Mouse (Mus musculus): ENCODE results near the gene Col11a2.
"Not testable (repeated sequence)": the region's sequence is repeated elsewhere in the genome, so short reads cannot be mapped to it uniquely, and the experiment has no call there.

Col11a2 gene

DNA sequence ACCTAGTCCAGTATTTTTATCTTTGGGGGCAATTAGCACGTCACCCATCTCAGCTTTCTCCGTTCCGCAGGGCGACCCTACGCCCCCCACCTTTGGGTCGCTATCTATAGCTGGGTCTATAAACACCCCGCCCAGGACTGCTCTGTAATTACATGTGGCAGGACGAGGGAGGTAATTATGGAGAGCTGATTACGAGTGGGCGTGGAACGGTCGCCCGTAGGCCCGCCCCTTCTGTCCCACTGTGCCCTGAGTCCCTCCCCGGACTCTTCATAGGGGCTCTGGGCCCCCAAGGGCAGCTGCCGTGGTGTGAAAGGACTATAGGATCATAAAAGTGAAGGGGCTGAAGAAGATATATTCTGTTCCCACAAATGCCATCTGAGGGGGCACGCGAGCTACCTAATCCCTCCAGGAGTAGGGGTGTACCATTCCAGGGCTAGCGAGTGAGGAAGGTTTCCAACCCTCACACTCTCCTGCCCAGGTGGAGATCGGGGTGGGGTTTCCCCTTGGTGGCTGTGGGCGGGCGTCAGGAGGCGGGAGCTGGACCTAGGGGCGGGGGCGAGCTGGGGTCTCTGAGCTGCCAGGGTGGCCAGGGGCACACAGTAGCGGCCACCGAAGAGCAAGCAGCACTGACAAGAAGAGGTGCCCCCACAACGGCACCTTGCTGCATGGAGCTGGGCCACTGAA, at the start of gene Col11a2:
TSS of gene Col11a2 (plus strand) at position 560 of the 684 bp plus-strand sequence.
- DNase-seq (ENCODE audit: low spot score) = peak; percentile 15

DNA sequence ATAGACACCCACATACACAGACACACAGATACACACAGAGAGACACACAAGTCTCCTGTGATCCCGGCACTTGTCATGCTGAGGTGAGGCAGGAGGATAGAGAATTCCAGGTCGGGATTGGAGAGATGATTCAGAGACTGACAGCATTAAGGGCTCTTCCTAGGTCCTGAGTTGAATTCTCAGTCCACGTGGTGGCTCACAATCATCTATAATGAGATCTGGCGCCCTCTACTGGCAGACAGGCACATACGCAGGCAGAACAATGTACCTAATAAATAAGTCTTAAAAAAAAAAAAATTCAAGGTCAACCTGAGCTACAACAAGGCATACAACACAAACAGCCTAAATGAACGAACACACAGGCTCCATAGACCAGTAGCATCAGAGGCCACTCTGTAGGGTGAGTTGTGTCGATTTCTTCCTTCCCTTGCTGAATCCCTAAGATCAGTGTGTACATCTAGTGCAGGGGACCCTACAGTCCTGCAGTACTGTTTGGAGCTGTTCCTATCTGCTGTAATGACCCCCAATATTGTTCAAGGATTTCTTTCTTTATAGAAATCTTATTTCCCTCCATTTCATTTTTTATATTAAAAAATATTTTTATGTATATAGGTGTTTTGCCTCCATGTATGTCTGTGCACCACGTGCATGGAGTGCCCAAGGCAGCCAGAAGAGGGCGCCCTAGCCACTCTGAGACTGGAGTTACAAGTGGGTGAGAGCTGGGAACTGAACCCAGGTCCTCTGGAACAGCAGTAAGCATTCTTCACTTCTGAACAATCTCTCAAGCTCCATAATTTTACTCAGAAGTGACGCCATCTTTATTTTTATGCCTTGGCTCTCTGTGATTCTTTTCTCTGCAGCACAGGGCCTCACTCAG, 47.2 kb upstream of the Col11a2 start:
- no peak for DNase-seq (ENCODE audit: low spot score)

DNA sequence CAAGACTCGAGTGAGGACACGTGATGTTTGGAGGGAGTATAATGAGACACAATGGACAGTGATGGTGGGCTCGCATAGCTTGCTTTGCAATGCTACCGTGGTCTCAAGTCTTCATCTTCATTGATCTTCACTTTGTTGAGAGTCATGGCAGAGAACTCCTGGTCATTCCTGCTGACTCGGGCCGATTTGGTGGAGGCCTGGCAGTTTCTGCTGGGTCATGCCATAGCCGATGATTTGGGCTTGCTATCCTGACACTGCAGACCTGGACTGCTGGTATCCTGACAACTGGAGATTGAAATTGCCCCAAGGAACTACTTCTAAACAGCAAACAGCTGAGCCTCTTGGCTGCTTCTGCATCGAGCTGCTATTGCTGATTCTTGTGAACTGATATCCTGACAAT, 44.3 kb upstream of the Col11a2 start:
- DNase-seq (ENCODE audit: low spot score) = no peak

DNA sequence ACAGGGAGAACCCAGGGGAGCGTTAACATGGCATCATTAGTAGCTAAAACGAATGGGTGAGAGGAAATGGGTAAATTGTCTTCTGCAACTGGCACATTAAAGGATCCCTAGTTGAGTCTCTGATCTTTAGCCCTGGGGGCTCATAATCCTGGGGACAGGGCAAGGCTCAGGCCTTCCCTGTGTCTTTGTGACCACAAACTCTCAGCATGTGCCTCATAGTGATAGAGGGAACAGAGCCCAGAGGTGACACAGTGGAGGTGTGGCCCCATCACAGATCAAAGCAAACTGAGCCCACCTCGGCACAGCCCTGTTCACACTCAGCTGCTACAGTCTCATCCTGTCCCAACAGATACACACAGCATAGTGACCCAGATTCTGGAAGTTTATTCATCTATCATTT, 43.6 kb upstream of the Col11a2 start:
- DNase-seq (ENCODE audit: low spot score) = no peak

DNA sequence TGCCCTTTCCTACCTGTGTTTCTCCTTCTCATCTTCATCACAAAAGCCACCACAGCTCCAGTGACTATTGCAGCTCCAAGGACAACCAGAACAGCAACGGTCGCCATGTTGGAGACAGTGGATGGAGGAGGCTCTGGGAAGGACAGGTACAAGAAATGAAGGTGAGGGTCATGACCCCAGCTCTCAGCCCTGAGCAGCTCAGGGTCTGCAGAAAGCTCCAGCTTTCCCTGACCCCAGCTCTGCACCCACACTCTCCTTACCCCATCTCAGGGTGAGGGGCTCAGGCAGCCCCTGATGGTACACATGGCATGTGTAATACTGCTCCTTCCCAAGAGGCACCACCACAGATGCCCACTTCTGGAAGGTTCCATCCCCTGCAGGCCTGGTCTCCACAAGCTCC, 42.2 kb upstream of the Col11a2 start:
- not testable (repeated sequence) for DNase-seq (ENCODE audit: low spot score)

DNA sequence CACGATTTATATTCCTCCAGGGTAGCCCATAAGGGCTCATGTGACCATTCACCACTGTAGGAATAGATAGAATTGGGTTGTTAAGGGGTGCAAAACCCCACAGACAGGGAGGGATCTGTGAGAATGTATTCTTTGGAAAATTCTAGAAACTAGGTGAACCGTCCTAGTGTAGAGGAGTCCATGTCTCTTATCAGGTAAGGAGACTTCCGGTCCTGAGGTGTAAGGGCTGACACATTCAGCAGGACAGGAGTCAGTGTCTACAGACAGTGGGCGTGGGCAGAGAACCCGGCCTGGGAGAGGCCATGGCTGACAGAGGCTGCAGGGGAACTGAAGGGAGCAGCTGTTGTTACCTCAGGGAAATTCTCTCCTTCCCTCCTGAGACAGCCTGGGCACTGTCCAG, 40.5 kb upstream of the Col11a2 start:
- DNase-seq (ENCODE audit: low spot score) = not testable (repeated sequence)

DNA sequence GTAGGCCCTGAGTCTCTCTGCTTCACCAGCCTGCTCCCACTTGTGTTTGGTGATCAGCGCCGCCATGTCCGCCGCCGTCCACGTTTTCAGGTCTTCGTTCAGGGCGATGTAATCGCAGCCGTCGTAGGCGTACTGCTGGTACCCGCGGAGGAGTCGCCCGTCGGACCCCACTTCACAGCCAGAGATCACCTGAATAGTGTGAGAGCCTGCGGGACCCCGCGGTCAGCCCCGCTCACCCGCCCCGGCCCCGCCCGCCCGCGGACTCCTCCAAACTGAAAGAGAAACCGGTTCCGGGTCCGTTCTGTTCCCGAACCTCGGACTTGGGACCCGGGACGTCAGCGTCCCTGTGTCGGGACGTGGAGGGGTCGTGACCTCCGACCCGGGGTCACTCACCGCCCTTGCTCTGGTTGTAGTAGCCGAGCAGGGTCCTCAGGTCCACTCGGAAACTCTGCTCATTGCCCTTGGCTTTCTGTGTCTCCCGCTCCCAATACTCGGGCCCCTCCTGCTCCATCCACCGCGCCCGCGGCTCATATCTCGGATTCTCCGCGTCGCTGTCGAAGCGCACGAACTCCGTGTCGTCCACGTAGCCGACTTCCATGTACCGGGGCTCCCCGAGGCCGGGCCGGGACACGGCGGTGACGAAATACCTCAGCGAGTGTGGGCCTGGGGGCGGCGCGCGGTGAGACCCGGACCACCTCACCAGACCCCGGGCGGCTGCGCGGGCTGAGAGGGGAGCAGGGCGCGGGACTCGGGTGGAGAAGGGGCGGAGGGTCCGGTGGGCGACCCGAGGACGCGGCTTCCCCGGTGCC, 39.7 kb upstream of the Col11a2 start:
- DNase-seq (ENCODE audit: low spot score) = no peak

DNA sequence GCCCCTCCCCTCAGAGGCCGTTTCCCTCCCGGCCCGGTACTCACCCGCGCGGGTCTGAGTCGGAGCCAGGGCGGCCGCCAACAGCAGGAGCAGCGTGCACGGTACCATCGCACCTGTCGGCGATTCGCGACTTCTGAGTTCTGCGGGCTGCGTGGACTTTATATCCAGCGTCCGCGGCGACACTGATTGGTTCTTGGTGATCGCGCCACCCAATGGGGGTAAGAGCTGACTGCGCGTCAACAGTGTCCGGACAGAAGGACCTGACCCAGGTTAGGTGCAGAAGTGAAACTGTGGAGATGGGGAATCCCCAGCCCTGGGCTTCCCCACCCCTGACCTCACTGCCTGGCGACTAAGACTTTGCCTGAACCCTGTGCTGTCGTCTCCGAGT, 39.1 kb upstream of the Col11a2 start, which contains the start of gene H2-K1:
TSS of gene H2-K1 (minus strand) at position 198 of the 388 bp plus-strand sequence.
- DNase-seq (ENCODE audit: low spot score) = peak; percentile 72

DNA sequence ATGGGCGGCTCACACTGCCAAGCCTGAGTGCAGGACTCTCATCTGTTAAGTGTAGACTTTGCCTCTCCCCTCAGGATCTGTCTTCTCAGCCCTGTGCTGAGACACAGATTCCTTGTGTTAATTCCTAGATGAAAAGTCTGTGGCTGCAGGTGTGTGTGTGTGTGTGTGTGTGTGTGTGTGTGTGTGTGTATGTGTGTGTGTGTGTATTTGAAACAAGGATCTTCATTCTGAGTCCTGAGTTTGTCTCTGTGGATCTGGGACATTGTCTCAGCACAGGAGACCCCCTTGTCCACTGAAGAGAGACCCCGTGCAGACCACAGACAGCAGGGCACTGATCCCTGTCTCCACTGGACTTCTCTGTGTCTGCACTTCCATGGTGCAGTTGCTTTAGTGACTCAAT, 38.4 kb upstream of the Col11a2 start:
- DNase-seq (ENCODE audit: low spot score) = not testable (repeated sequence)

DNA sequence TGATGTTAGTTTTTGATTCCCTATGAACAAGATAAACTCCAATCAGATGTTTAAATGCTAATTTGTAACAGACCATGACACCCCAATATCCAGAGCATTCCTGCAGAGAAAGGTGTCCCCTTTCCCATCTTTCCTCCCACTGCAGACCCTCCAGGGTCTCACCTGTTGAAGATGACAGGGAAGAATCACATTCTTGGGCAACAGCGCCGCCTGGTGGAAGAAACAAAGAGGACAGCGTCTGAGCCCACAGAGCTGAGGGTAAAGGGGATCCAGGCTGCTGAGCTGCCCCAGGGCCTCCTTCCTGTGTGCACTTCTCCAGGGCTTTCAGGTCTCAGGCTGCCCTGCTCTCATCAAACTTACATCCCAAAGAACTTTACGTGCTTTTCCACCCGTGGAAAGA, 35.8 kb upstream of the Col11a2 start:
- DNase-seq (ENCODE audit: low spot score) = no peak

DNA sequence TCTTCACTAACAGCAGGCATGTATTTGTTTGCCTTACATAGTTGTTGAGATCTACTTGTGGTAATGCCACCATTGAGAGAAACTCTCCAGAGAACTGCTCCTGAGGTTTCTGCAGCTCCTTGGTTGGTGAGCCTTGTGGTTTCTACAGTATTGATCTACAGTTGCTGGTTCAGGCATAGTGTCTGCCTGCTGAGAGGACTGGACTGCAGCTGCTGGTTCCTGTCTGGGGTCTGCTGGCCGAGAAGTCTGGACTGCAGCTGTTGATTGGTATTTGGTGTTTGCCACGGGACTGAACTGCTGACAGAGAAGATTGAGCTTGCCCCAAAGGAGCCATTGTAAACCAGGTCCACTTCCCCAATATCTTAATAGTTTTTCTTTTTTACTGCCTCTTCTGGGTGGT, 32.7 kb upstream of the Col11a2 start:
- no peak for DNase-seq (ENCODE audit: low spot score)

DNA sequence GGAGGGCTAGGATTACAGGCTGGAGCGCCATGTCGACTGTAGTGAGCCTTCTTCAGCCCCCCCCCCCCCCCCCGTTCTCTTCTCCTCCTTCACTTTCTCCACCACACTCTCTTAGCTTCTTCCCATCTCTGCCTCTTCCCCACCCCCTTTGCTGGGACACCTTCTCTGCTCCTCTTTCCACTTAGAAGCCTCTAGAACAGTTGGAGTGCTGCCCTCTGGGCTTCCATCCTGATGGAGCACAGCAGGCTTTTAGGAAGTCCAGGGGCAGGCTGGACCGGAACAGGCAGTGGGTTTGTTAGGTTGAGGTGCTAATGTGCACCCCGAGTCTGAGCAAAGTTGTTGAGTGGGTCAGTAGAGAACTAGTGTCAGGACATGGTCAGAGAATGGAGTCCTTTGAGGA, 29.1 kb upstream of the Col11a2 start:
- no peak for DNase-seq (ENCODE audit: low spot score)

DNA sequence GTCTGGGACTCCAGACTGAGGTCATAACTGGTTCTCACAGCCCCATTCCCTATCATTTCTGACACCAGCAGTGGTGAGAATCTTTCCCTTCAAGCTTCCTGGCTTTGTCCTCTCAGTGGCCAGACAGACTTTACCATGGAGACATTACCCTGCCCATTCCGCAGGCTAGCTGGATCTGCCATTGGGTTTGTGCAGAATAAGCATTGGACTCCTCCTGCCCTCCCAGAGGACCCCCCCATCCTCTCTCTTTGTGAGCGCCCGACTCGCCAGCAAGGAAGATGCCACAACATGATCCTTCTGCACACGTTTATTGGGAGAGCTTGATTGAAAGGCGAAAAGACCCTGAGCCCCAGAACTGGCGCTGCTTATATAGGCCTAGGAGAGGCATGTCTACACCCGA, 25.8 kb upstream of the Col11a2 start:
- no peak for DNase-seq (ENCODE audit: low spot score)

DNA sequence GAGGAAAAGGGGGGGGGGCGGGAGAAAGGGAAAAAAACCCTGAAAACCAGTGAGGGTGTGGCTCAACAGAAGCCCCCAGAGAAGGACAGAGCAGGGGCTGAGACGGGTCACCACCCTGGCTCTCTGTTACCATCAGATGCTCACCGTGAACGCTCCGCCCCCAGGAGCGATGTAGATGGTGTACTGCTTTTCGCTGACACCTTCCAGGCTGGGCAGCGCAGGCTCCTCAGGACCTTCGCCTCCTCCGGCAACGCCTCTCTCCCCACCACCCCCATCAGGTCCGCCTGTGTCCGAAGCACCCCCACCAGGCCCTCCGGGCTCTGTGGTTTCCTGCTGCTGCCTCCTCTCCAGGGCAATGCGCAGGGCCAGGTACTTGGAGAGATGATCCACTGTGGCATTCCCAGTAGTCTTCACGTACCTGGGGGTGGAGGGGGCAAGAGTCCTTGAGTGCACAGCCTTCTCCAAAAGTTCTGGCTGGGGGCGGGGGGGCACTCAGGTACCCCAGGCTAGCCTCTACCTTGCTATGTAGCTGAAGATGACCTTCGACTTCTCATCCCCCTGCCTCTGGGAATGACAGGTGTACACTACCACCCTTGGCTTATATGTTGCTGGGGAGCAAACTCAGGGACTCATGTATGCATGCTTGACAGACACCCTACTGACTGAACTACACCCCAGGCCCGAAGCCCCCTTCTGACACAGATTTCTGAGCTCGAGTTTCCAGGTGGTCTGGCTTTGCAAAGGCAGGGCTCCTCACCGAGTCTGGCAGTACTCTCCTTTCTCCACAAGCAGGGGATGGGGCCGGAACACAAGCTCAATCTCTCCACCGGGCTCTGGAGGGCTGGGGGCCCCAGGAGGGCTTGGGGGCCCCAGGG, 17.5 kb upstream of the Col11a2 start:
- no peak for DNase-seq (ENCODE audit: low spot score)

DNA sequence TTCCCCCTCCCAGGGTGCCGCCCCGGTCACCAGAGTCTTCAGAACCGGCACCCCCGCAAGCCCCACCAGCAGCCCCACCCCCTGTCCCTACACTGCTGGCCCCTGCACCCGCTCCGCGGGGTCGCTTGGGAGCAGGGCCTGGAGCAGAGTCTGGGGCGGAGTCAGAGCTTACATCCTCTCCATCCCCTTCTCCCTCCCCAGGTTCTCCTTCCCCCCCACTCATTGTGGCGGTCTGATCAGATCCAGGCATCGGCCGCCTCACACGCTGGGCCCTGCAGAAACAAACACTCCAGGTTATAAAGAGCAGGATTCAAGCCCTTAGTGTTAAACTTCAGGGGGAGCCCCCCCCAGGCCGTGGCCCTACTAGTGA, 16.8 kb upstream of the Col11a2 start:
- DNase-seq (ENCODE audit: low spot score) = no peak

DNA sequence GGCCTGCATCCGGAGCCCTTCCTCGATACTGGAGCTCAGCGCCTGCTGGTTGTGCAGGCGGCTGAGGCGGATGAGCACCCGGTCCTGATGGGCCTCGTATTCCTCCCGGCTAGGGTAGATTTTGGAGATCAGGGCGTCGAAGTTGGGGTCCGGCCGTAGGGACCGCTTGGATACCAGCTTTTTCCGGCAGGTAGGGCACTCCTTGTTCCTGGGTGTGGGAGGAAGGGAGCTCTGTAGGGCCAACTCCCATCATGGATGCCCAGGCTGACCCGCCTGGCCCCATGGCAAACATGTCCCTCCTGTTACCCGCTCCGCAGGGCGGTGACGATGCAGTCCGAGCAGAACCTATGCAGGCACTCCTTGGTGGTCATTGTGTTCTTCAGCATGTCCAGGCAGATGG, 16.2 kb upstream of the Col11a2 start:
- no peak for DNase-seq (ENCODE audit: low spot score)

DNA sequence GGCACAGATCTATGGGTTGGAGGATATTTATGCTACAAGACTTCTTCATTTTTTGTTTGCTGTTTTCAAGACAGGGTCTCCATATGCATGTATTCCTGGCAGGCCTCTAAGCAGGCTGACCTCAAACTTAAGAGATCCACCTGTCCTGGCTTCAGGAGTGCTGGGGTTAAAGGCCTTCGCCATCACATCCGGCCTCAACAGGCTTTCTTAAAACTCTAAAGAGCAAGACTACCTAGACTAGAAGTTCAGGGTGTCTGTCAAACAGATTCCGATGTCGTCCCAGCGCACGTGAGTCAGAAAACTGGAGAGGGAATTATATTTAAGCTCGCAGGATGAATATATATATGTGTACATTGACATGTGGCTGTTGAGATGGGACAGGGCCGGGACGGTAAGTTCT, 15.6 kb upstream of the Col11a2 start:
- DNase-seq (ENCODE audit: low spot score) = no peak

DNA sequence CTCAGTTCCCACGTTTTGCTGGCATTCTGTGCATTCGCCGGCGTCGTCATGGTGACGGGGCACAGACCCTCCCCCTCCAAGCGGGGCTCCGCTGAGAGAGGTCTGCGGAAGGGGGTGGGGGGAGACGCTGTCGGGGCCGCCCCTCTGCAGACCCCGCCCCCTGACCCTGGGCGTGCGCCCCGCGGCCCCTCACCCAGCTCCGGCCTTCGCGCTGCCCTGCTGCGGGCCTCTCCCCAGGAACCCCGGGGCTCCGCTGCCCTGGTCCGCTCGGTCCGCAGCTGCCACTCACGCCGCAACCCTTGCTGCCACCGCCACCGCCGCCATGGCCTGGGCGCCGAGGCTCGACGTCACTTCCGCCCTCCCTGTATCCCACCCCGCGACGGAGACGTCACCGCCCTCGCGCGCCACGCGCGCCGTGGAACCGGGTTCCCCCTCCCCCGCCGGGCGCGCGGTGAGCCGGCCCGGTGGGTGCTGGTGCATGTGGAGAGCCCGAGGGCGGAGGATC, 14.9 kb upstream of the Col11a2 start, which contains the start of gene Ring1:
TSS of gene Ring1 (minus strand) at position 364 of the 505 bp plus-strand sequence.
- peak; percentile 81 for DNase-seq (ENCODE audit: low spot score)

DNA sequence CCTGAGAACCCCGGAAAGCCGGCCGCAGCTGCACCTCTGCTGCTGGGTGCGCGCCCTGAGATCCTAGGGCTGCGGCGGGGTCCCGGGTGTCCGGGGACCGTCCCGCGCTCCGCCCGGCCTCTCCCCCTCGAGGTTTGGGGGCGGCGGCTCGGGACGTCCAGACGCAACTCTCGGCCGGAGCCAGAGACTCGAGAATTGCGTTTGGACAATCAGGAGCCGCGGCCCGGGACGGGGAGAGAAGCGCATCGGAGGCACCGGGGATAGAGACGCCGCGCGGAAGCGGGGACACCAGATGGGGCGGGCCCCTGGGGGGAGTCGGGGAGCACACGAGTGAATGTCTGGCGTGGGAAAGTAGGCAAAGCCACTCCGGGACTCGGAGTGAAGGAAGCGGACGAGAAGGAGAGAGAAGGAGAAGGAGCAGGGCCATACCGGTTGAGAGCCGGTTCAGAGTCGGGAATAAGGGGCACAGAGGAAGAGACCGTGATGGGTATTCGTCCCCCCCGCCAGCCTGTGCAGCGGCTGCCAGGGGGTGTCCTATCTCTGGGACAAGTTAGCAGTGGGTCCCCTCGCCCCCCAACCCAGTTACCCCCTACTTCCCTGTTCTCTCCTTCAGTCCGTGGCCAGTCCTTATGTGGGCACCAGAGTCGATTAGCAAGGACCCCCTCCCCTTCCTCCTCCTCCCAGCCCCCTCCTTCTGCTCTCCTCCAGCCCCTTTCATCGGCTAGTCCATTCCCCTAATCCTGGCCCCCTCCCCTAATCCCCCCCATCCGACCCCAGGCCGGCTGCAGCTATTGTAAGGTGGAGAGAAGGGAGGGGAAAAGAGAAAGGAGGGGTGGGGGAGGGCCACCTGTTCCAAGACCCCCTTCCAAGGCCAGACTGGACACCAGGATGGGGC, 14.1 kb upstream of the Col11a2 start:
- DNase-seq (ENCODE audit: low spot score) = no peak

DNA sequence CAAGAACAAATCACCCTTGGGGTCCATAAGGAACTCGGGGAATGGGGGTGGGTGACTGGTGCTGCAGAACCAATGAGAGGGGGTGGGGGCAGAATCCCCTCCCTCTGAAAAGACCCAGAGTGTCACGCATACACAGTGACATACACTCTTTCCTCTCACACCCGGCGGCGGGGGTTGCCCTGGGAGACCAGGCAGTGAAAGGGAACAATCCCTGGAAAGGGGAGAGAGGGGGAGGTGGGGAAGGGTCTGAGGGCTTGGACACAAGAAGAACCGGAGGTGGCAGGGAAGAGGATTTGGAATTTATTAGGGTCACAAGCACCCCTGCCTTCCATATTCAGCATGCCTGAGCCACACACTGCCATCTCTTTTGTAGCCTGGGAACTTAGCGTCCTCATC, 13.5 kb upstream of the Col11a2 start:
- no peak for DNase-seq (ENCODE audit: low spot score)

Data from left cerebral cortex, adult 11 months (tissue).